Mouse (Mus musculus) cerebellum, postnatal 4 days (tissue): ENCODE results near the gene Afap1.

Experiments used
- DNase-seq, 2 experiments: peaks; one replicate each; pipeline ENCODE4 v3.0.0; 2022; ENCODE audit warnings: low spot score in 2 of 2, mixed read lengths in 1 of 2

The Afap1 gene

GRCm38 (mm10) chr5:35893093-35893804, at the start of gene Afap1:
Gene Afap1 (plus strand): TSS chr5:35893319.
- DNase-seq = peak; percentile 96 to 100

- no peak for DNase-seq
Measured at GRCm38 (mm10) chr5:35851485-35851884, 41.6 kb upstream of the Afap1 start.

GRCm38 (mm10) chr5:35853463-35853862, 39.7 kb upstream of the Afap1 start:
- DNase-seq = no peak

- DNase-seq = no peak
Measured at GRCm38 (mm10) chr5:35856245-35856644, 36.9 kb upstream of the Afap1 start.

GRCm38 (mm10) chr5:35858069-35858468, 35.0 kb upstream of the Afap1 start:
- peak; percentile 59 to 77 for DNase-seq

- DNase-seq = no peak
Measured at GRCm38 (mm10) chr5:35861456-35861855, 31.7 kb upstream of the Afap1 start.

GRCm38 (mm10) chr5:35869973-35870372, 23.1 kb upstream of the Afap1 start:
- no peak for DNase-seq

- DNase-seq = peak in 1 of 2 experiments; percentile 74
Measured at GRCm38 (mm10) chr5:35870408-35871012, 22.6 kb upstream of the Afap1 start.

GRCm38 (mm10) chr5:35873382-35873781, 19.7 kb upstream of the Afap1 start:
- no peak for DNase-seq

- no peak for DNase-seq
Measured at GRCm38 (mm10) chr5:35876236-35876635, 16.9 kb upstream of the Afap1 start.

- no peak for DNase-seq
Measured at GRCm38 (mm10) chr5:35879199-35879598, 13.9 kb upstream of the Afap1 start.

- DNase-seq = no peak
Measured at GRCm38 (mm10) chr5:35882391-35882790, 10.7 kb upstream of the Afap1 start.

- DNase-seq = peak in 1 of 2 experiments; percentile 59
Measured at GRCm38 (mm10) chr5:35884262-35884661, 8.9 kb upstream of the Afap1 start.

- DNase-seq = no peak
Measured at GRCm38 (mm10) chr5:35884689-35885088, 8.4 kb upstream of the Afap1 start.

- no peak for DNase-seq
Measured at GRCm38 (mm10) chr5:35888959-35889358, 4.2 kb upstream of the Afap1 start.

GRCm38 (mm10) chr5:35889641-35890040, 3.5 kb upstream of the Afap1 start:
- no peak for DNase-seq

- no peak for DNase-seq
Measured at GRCm38 (mm10) chr5:35890985-35891730, 2.0 kb upstream of the Afap1 start.

- DNase-seq = no peak
Measured at GRCm38 (mm10) chr5:35892363-35892762, 756 bp upstream of the Afap1 start.

GRCm38 (mm10) chr5:35893805-35894260, 714 bp downstream of the Afap1 start:
- peak; percentile 42 to 66 for DNase-seq

GRCm38 (mm10) chr5:35894295-35895047, 1.4 kb downstream of the Afap1 start:
- peak in 1 of 2 experiments; percentile 37 for DNase-seq

GRCm38 (mm10) chr5:35895926-35896325, 2.8 kb downstream of the Afap1 start:
- DNase-seq = no peak

- no peak for DNase-seq
Measured at GRCm38 (mm10) chr5:35896556-35896955, 3.4 kb downstream of the Afap1 start.
